Mouse (Mus musculus) gastrocnemius, postnatal 10 days (tissue): ENCODE measurements at regions not wholly inside any gene's neighbourhood (a gene's known extent, or its start where the extent isn't known, plus 50 kb on each side); places are given as distances from the start of the nearest gene placed in this dataset.

ENCODE experiments used
- DNase-seq: peaks from one replicate; pipeline ENCODE4 v3.0.0; 2021; ENCODE audit warnings: mixed read lengths
- microRNA-seq, 2 experiments: library from miRNA; unstranded; fragments of <30 nt; microRNA quantifications; one replicate each; pipeline ENCODE4 v1.2.0; 2021

- no peak for DNase-seq
Observed at GRCm38 (mm10) chr8:44094818-44095217, 385.0 kb upstream of the Adam34 start.

DNA sequence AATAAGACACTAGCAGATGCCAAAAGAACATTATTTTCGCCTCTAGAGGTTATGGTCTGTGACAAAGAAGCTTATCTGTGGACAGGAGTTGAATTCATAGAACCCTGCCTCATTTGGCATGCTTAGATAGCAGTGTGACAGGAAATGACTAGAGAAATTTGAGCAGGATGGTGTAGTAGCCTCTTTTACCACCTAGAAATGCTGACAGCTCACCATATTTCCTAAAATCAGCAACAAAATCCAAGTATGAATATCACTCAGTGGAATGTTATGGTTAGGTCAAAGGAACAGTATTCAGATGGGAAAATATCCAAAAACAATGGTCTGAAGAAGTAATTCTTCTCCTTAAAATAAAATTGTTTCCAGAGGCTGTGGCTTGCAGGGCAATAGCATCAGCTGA lies 383.6 kb upstream of the Adam34 start:
- no peak for DNase-seq

DNA sequence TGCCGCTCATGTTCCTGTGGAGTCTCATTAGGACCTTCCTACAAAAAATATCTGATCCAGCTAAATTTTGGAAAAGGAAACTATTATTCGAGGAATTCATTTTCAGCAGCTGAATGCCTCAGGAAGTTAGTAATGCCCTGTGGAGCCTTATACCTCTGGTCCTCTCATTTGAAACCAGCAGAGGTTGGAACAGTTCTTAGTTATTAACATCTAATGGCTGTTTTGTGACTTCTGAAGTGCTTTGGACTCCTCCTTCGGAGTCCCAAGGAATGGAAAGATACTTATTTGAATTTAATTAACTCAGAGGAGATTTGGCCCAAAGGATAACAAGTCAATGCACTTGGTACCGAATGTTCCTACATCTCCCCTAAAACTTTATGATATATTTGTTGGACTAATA lies 372.2 kb upstream of the Adam34 start:
- DNase-seq: no peak

- DNase-seq: no peak
Observed at GRCm38 (mm10) chr8:44058846-44059245, 349.0 kb upstream of the Adam34 start.

DNA sequence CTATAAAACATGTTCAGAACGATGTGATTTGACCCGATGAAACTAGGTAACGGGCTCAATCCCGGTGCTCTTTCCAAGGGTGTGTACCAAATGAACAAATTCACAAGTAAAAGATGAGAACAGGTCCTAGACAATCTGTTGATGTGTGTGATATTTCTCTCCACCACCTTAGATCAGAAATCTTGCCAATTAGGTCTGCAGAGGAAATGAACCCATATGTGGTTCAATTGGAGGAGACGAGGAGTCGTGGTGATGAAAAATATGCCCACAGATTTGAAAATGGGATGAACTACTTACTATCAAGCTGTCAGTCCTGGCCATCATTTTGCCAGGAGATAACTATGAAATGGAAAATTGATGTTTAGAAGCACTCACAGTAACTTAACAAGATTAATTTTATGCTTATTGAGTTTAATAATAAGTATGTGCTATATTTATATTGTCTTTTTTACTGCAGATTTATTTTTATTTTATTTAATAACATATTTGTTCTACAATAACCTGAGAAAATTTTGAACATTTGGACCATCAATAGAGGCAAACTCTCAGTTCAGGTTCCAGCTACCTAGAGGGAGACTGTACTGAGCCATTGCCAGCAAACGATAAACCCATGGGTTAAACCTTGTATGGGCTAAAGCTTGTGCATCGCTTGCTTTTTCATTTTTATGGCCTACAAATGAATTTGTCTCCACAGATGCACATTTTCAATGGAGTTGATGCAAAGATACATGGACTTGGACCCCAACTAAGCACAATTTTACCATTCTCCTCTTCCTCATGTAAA lies 332.9 kb upstream of the Adam34 start:
- DNase-seq: no peak

GRCm38 (mm10) chr8:44034211-44034610 lies 324.4 kb upstream of the Adam34 start:
- no peak for DNase-seq

- no peak for DNase-seq
Observed at GRCm38 (mm10) chr8:44031376-44031775, 321.5 kb upstream of the Adam34 start.

DNA sequence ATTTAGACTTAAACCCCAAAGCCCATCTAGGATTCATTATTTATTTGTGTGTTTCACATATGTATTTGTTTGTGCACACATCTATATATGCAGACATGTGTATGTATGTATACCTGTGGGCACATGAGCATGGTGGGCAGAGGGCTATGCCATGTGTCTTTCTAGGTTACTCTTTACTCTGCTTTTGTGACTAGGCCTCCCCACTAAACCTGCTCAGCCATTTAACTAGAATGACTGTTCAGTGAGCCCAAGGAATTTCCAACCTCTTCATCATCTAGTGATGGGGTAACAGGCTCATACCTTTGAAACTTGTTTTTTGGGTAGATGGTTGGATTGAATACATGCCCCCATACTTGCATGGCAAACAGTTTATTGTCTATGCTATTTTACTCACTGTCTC lies 321.1 kb upstream of the Adam34 start:
- DNase-seq: no peak

DNA sequence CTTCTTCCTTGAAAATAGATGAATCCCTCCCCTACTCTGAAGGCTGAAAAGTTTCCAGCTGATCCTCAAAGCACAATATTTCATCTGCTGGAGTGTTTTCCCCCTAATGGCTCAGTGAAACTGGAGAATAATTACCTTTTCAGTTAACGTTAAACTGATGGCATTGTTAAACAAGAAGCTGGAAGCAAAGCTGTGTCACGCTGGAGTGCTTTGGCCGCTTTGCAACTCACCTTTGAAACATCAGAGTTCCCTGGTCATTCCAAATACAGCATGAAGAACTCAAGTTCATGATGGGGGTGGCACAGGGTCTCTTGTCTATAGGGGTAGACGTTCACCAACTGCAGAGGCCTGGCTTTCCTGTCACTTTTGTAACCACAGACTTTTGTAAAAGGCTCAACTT lies 317.9 kb upstream of the Adam34 start:
- DNase-seq: no peak

DNA sequence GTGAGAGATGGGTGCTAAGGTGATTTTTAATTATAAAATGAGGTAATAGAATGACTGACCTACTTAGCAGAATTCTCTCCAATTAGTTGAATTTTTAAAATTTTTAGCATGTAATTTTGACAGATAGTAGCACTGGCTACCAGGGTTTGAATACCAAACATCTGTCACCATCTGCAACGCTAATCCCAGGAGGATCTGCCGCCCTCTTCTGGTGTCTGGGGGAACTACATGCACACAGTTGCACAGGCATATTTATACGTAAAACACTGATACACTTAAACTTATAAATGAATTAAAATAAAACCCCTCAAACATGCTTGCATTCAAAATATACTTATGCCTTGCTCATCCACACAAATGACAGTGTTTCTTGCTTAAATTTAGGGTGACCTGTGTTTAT lies 316.1 kb upstream of the Adam34 start:
- DNase-seq: peak; percentile 40

DNA sequence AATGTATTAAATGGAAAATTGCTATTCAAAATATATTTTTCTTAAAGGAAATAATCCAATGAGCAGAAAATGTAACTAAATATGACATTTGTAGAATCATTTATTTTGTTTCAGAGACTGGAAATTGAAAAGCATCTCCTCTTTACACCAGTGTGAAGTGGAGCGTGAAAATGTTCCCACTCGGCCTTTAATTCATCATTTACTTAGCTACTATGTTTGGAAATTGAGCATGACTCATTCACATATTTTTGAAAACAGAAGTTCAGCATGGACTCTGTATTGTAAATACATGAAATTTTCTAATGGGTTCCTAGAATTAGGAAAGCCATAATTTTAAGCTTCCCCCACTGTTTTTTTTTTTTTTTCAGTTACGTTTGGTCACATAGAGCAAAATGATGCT lies 314.2 kb upstream of the Adam34 start:
- DNase-seq: no peak

Small RNA genes lying in the stretch of these regions (microRNA-seq; reads per million reads assigned to microRNA genes)
- 0 reads per million in 2 experiments for gene Gm24591
